Mouse (Mus musculus) stomach, embryonic 14.5 days (tissue): ENCODE results near the gene Atxn10. TPM values are rescaled to one million over a fixed set of nuclear protein-coding genes. Genes with fewer than 3 reads are reported as not detected.

ENCODE experiments used
- ATAC-seq: fragments of 200-750 bp; cut with Nextera tagmentation; 2 replicates; pipeline ENCODE4 v1.8.0; 2017; ENCODE audit warnings: low read depth, moderate TSS enrichment; ENCODE audit not compliant: insufficient number of reproducible peaks, insufficient read depth, low FRiP score
- H3K27ac ChIP-seq: fragments of 300-500 bp; sonication (generic); 2 replicates; pipeline ENCODE4 v1.5.1; 2014; ENCODE audit warnings: mild to moderate bottlenecking, low read length, moderate library complexity, mixed read lengths
- H3K27me3 ChIP-seq: fragments of 300-500 bp; sonication (generic); 2 replicates; pipeline ENCODE4 v1.6.1; 2014; ENCODE audit warnings: low read length, control low read depth, mixed read lengths; ENCODE audit not compliant: control insufficient read depth, insufficient read depth
- H3K36me3 ChIP-seq: fragments of 300-500 bp; sonication (generic); 2 replicates; pipeline ENCODE4 v1.6.1; 2014; ENCODE audit warnings: mild to moderate bottlenecking, control low read depth, low read length, moderate library complexity, mixed read lengths; ENCODE audit not compliant: control insufficient read depth, insufficient read depth
- H3K4me1 ChIP-seq: fragments of 300-500 bp; sonication (generic); 2 replicates; pipeline ENCODE4 v1.6.1; 2014; ENCODE audit warnings: low read length, control low read depth, mixed read lengths; ENCODE audit not compliant: control insufficient read depth, insufficient read depth
- H3K4me2 ChIP-seq: fragments of 300-500 bp; sonication (generic); replicated peaks from 2 replicates; pipeline ENCODE4 v1.6.1; 2014; ENCODE audit warnings: low read depth, low read length, control low read depth
- H3K4me3 ChIP-seq: fragments of 300-500 bp; sonication (generic); 2 replicates; pipeline ENCODE4 v1.5.1; 2014; ENCODE audit warnings: low read depth, low read length, control low read depth
- H3K9ac ChIP-seq: fragments of 300-500 bp; sonication (generic); replicated peaks from 2 replicates; pipeline ENCODE4 v1.6.1; 2014; ENCODE audit warnings: low read depth, mild to moderate bottlenecking, control low read depth, low read length, moderate library complexity, mixed read lengths
- H3K9me3 ChIP-seq: fragments of 300-500 bp; sonication (generic); 2 replicates; pipeline ENCODE4 v1.6.1; 2016; ENCODE audit warnings: low read depth, low read length, control low read depth; ENCODE audit not compliant: control insufficient read depth
- WGBS: fragments of 180-500 bp; shearing (Covaris S2); extraction: QIAGEN DNeasy Blood & Tissue Kit; methylation state at CpG from one replicate; pipeline ENCODE4 v1.1.7; 2014; 5-methylcytosine and 5-hydroxymethylcytosine counted together
- polyA plus RNA-seq: library from polyadenylated mRNA; unstranded; fragments of >200 nt; fragmentation: Nextera tagmentation; extraction: Ambion mirVana; gene quantifications from 2 replicates; pipeline ENCODE4 v1.2.1, GENCODE M21; 2014

The Atxn10 gene
- polyA plus RNA-seq, 1 experiment from 2014 or later: 258 TPM

GRCm38 (mm10) chr15:85342246-85342645, 6.2 kb downstream of the Atxn10 start:
- Histone ChIP-seq H3K9me3 (no peaks in the 10 kb centered on the region), H3K36me3 (no peaks in the 10 kb centered on the region), H3K4me2 (no peak overlapping the region), H3K27ac (no peak overlapping the region), H3K4me1 (peaks cover 1% of the 10 kb centered on the region; the same call in 1 of the 2 replicates), H3K4me3 (no peak overlapping the region), H3K27me3 (no peaks in the 10 kb centered on the region), H3K9ac (no peak overlapping the region)
- no peak for ATAC-seq
- 90% methylated on average over 2 of the region's 2 CpGs for WGBS

GRCm38 (mm10) chr15:85344673-85345072, 8.6 kb downstream of the Atxn10 start:
- H3K9ac ChIP-seq: no peak overlapping the region
- ATAC-seq: no peak
- no peaks in the 10 kb centered on the region for H3K27me3 ChIP-seq
- no peak overlapping the region for H3K4me3 ChIP-seq
- no peak overlapping the region for H3K27ac ChIP-seq
- H3K9me3 ChIP-seq: no peaks in the 10 kb centered on the region
- no peaks in the 10 kb centered on the region for H3K36me3 ChIP-seq
- 65% methylated on average over 2 of the region's 2 CpGs for WGBS
- H3K4me1 ChIP-seq: no peaks in the 10 kb centered on the region
- no peak overlapping the region for H3K4me2 ChIP-seq

GRCm38 (mm10) chr15:85347058-85347700, 11.1 kb downstream of the Atxn10 start:
- no peak overlapping the region for H3K9ac ChIP-seq
- H3K27ac ChIP-seq: no peak overlapping the region
- H3K4me1 ChIP-seq: no peaks in the 10 kb centered on the region
- no peaks in the 10 kb centered on the region for H3K27me3 ChIP-seq
- no peaks in the 10 kb centered on the region for H3K9me3 ChIP-seq
- 81% methylated on average over 6 of the region's 6 CpGs for WGBS
- H3K4me3 ChIP-seq: no peak overlapping the region
- peak; percentile 42; the same call in 1 of the 2 replicates for ATAC-seq
- no peaks in the 10 kb centered on the region for H3K36me3 ChIP-seq
- no peak overlapping the region for H3K4me2 ChIP-seq

GRCm38 (mm10) chr15:85350144-85350543, 14.1 kb downstream of the Atxn10 start:
- 78% methylated on average over 2 of the region's 2 CpGs for WGBS
- H3K4me3 ChIP-seq: no peak overlapping the region

GRCm38 (mm10) chr15:85354060-85354459, 18.0 kb downstream of the Atxn10 start:
- 84% methylated on average over 9 of the region's 9 CpGs for WGBS

More at GRCm38 (mm10) chr15:85350144-85350543, 14.1 kb downstream of the Atxn10 start:
- no peaks in the 10 kb centered on the region for H3K27me3 ChIP-seq
- H3K9me3 ChIP-seq: no peaks in the 10 kb centered on the region
- no peak for ATAC-seq
- no peak overlapping the region for H3K27ac ChIP-seq
- no peak overlapping the region for H3K4me2 ChIP-seq
- H3K36me3 ChIP-seq: no peaks in the 10 kb centered on the region
- no peaks in the 10 kb centered on the region for H3K4me1 ChIP-seq
- no peak overlapping the region for H3K9ac ChIP-seq

GRCm38 (mm10) chr15:85356112-85356511, 20.1 kb downstream of the Atxn10 start:
- H3K27ac ChIP-seq: no peak overlapping the region
- H3K9ac ChIP-seq: no peak overlapping the region
- WGBS: 48% methylated on average over 6 of the region's 6 CpGs
- H3K36me3 ChIP-seq: peaks cover 5% of the 10 kb centered on the region; the same call in 1 of the 2 replicates
- no peak overlapping the region for H3K4me3 ChIP-seq
- H3K27me3 ChIP-seq: no peaks in the 10 kb centered on the region
- ATAC-seq: no peak
- H3K4me1 ChIP-seq: peaks cover 4% of the 10 kb centered on the region; the same call in 1 of the 2 replicates
- H3K4me2 ChIP-seq: no peak overlapping the region
- H3K9me3 ChIP-seq: no peaks in the 10 kb centered on the region

More at GRCm38 (mm10) chr15:85354060-85354459, 18.0 kb downstream of the Atxn10 start:
- Histone ChIP-seq H3K27me3 (no peaks in the 10 kb centered on the region), H3K4me1 (peaks cover 4% of the 10 kb centered on the region; the same call in 1 of the 2 replicates), H3K4me3 (no peak overlapping the region), H3K36me3 (no peaks in the 10 kb centered on the region), H3K9me3 (no peaks in the 10 kb centered on the region), H3K4me2 (no peak overlapping the region), H3K9ac (no peak overlapping the region), H3K27ac (no peak overlapping the region)
- no peak for ATAC-seq

GRCm38 (mm10) chr15:85357465-85358225, 21.6 kb downstream of the Atxn10 start:
- Histone ChIP-seq H3K4me1 (peaks cover 4% of the 10 kb centered on the region; the same call in 1 of the 2 replicates), H3K9ac (no peak overlapping the region), H3K27ac (no peak overlapping the region), H3K4me2 (no peak overlapping the region), H3K4me3 (no peak overlapping the region), H3K27me3 (no peaks in the 10 kb centered on the region), H3K9me3 (no peaks in the 10 kb centered on the region; the same call in 1 of the 2 replicates), H3K36me3 (peaks cover 19% of the 10 kb centered on the region; the same call in 1 of the 2 replicates)
- 87% methylated on average over 4 of the region's 4 CpGs for WGBS
- no peak for ATAC-seq

- no peak overlapping the region for H3K9ac ChIP-seq
- H3K4me3 ChIP-seq: no peak overlapping the region
- WGBS: 73% methylated on average over 2 of the region's 2 CpGs
- H3K9me3 ChIP-seq: no peaks in the 10 kb centered on the region; the same call in 1 of the 2 replicates
- no peak overlapping the region for H3K27ac ChIP-seq
- H3K4me2 ChIP-seq: no peak overlapping the region
- H3K27me3 ChIP-seq: no peaks in the 10 kb centered on the region
- ATAC-seq: no peak
- peaks cover 25% of the 10 kb centered on the region for H3K36me3 ChIP-seq
- H3K4me1 ChIP-seq: peaks cover 4% of the 10 kb centered on the region; the same call in 1 of the 2 replicates
Observed at GRCm38 (mm10) chr15:85359483-85359882, 23.4 kb downstream of the Atxn10 start.
